Mouse (Mus musculus) liver, adult 2 months (tissue): ENCODE measurements at regions not wholly inside any gene's neighbourhood (a gene's known extent, or its start where the extent isn't known, plus 50 kb on each side); places are given as distances from the start of the nearest gene placed in this dataset.

Source experiments
- CTCF ChIP-seq: fragments of 200-500 bp; IDR thresholded peaks from 2 replicates; pipeline ENCODE4 v1.5.1; 2011; ENCODE audit warnings: low read depth, low read length, control low read depth
- POLR2A ChIP-seq: fragments of 200-500 bp; IDR thresholded peaks from 2 replicates; pipeline ENCODE4 v1.6.1; 2011; ENCODE audit warnings: low read length, control low read depth; ENCODE audit not compliant: insufficient read depth; ENCODE audit errors: extremely low read depth

GRCm38 (mm10) chr13:44168186-44168585 is 383.6 kb downstream of the Cd83 start:
- TF ChIP-seq POLR2A (no peak), CTCF (no peak)
